Mouse (Mus musculus) kidney, embryonic 16.5 days (tissue): ENCODE measurements around the gene Npw. TPM values are rescaled to one million over a fixed set of nuclear protein-coding genes. Genes with fewer than 3 reads are reported as not detected.

Source experiments
- ATAC-seq: fragments of 200-750 bp; cut with Nextera tagmentation; 2 replicates; pipeline ENCODE4 v1.8.0; 2017; ENCODE audit warnings: moderate TSS enrichment; ENCODE audit not compliant: low FRiP score, low TSS enrichment
- H3K27ac ChIP-seq: fragments of 300-500 bp; sonication (generic); 2 replicates; pipeline ENCODE4 v1.5.1; 2014; ENCODE audit warnings: low read length
- H3K27me3 ChIP-seq: fragments of 300-500 bp; sonication (generic); 2 replicates; pipeline ENCODE4 v1.6.1; 2014; ENCODE audit warnings: low read length, control low read depth, mixed read lengths; ENCODE audit not compliant: insufficient read depth
- H3K36me3 ChIP-seq: fragments of 300-500 bp; sonication (generic); 2 replicates; pipeline ENCODE4 v1.6.1; 2014; ENCODE audit warnings: low read length, control low read depth, mixed read lengths; ENCODE audit not compliant: insufficient read depth
- H3K4me1 ChIP-seq: fragments of 300-500 bp; sonication (generic); 2 replicates; pipeline ENCODE4 v1.6.1; 2014; ENCODE audit warnings: low read length, control low read depth, mixed read lengths; ENCODE audit not compliant: insufficient read depth
- H3K4me2 ChIP-seq: fragments of 300-500 bp; sonication (generic); replicated peaks from 2 replicates; pipeline ENCODE4 v1.6.1; 2014; ENCODE audit warnings: low read depth, low read length
- H3K4me3 ChIP-seq: fragments of 300-500 bp; sonication (generic); 2 replicates; pipeline ENCODE4 v1.5.1; 2014; ENCODE audit warnings: mild to moderate bottlenecking, low read length
- H3K9ac ChIP-seq: fragments of 300-500 bp; sonication (generic); replicated peaks from 2 replicates; pipeline ENCODE4 v1.6.1; 2014; ENCODE audit warnings: low read length
- H3K9me3 ChIP-seq: fragments of 300-500 bp; sonication (generic); 2 replicates; pipeline ENCODE4 v1.6.1; 2016; ENCODE audit warnings: low read length, control low read depth
- WGBS: fragments of 180-500 bp; shearing (Covaris S2); extraction: QIAGEN DNeasy Blood & Tissue Kit; methylation state at CpG from one replicate; pipeline ENCODE4 v1.1.7; 2014; 5-methylcytosine and 5-hydroxymethylcytosine counted together
- polyA plus RNA-seq: library from polyadenylated mRNA; unstranded; fragments of >200 nt; fragmentation: Nextera tagmentation; extraction: Ambion mirVana; gene quantifications from 2 replicates; pipeline ENCODE4 v1.2.1, GENCODE M21; 2015

Npw gene
- polyA plus RNA-seq, 1 experiment from 2014 or later = not detected

DNA sequence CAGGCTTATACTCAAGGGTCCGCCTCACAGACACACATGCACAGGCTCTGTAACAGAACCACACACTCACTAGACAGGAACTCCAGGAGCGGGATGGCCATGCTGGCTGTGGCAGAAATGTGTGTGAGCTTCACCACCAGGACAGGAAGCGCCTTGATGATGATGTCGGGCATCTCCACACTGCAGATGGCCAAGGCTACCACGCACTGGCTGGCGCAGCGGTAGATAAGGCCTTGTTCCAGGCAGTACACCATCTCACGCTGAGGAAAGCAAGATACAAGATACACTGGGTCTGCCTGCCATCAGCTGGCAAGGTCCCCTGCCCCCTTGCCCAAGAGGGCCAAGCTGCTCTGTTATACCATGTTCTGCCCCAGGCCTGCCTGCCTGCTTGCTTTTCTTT, 49.4 kb downstream of the Npw start:
- H3K9me3 ChIP-seq = no peaks in the 10 kb centered on the region
- H3K9ac ChIP-seq = no peak overlapping the region
- no peak overlapping the region for H3K4me3 ChIP-seq
- H3K4me1 ChIP-seq = no peaks in the 10 kb centered on the region
- 95% methylated on average over 8 of the region's 8 CpGs for WGBS
- H3K27me3 ChIP-seq = no peaks in the 10 kb centered on the region
- no peak overlapping the region for H3K4me2 ChIP-seq
- peaks cover 46% of the 10 kb centered on the region for H3K36me3 ChIP-seq
- H3K27ac ChIP-seq = no peak overlapping the region
- ATAC-seq = no peak

GRCm38 (mm10) chr17:24608370-24608769, 49.9 kb downstream of the Npw start:
- Histone ChIP-seq H3K9ac (no peak overlapping the region), H3K27me3 (no peaks in the 10 kb centered on the region), H3K27ac (no peak overlapping the region), H3K4me3 (no peak overlapping the region), H3K4me2 (no peak overlapping the region), H3K9me3 (no peaks in the 10 kb centered on the region), H3K36me3 (peaks cover 42% of the 10 kb centered on the region), H3K4me1 (no peaks in the 10 kb centered on the region)
- 95% methylated on average over 4 of the region's 4 CpGs for WGBS
- no peak for ATAC-seq

Other genes starting within 250 kb of the Npw start
- 300 and 327 TPM in 2 replicates for gene Rnps1, start 243.9 kb downstream of the Npw start, polyA plus RNA-seq
- 141 and 143 TPM in 2 replicates for gene Eci1, start 231.8 kb downstream of the Npw start, polyA plus RNA-seq
- 3.2 and 5.5 TPM in 2 replicates for gene Dnase1l2, start 215.4 kb downstream of the Npw start, polyA plus RNA-seq
- gene E4f1, start 188.1 kb downstream of the Npw start, polyA plus RNA-seq = 38.1 TPM in 2 replicates
- 55.5 and 55.6 TPM in 2 replicates for gene Pgp, start 188.1 kb downstream of the Npw start, polyA plus RNA-seq
- 0.42 and 1.6 TPM in 2 replicates for gene Bricd5, start 184.6 kb downstream of the Npw start, polyA plus RNA-seq
- gene Mlst8, start 179.4 kb downstream of the Npw start, polyA plus RNA-seq = 39.3 and 40.2 TPM in 2 replicates
- 1.5 and 2.2 TPM in 2 replicates for gene Caskin1, start 169.9 kb downstream of the Npw start, polyA plus RNA-seq
- gene Traf7, start 130.5 kb downstream of the Npw start, polyA plus RNA-seq = 102 and 113 TPM in 2 replicates
- gene Rab26, start 124.2 kb downstream of the Npw start, polyA plus RNA-seq = 2.8 and 3.0 TPM in 2 replicates
- gene Pkd1, start 108.6 kb downstream of the Npw start, polyA plus RNA-seq = 22.5 and 24.3 TPM in 2 replicates
- gene Tsc2, start 25.8 kb downstream of the Npw start, polyA plus RNA-seq = 72.8 and 77.0 TPM in 2 replicates
- gene Nthl1, start 25.8 kb downstream of the Npw start, polyA plus RNA-seq = 23.1 TPM in 2 replicates
- 116 and 120 TPM in 2 replicates for gene Slc9a3r2, start 8.1 kb downstream of the Npw start, polyA plus RNA-seq
- gene Zfp598, start 11.2 kb upstream of the Npw start, polyA plus RNA-seq = 19.7 and 22.7 TPM in 2 replicates
- gene Syngr3, start 31.5 kb upstream of the Npw start, polyA plus RNA-seq = 2.3 and 2.9 TPM in 2 replicates
- gene Gfer, start 37.7 kb upstream of the Npw start, polyA plus RNA-seq = 44.4 and 45.3 TPM in 2 replicates
- 1.9 and 2.7 TPM in 2 replicates for gene Noxo1, start 37.8 kb upstream of the Npw start, polyA plus RNA-seq
- 92.1 and 107 TPM in 2 replicates for gene Tbl3, start 49.2 kb upstream of the Npw start, polyA plus RNA-seq
- 0.26 TPM in 1 of 2 replicates, not detected in the other for gene Rnf151, start 59.6 kb upstream of the Npw start, polyA plus RNA-seq
- 1,489 and 1,547 TPM in 2 replicates for gene Rps2, start 59.7 kb upstream of the Npw start, polyA plus RNA-seq
- 258 and 262 TPM in 2 replicates for gene Ndufb10, start 66.0 kb upstream of the Npw start, polyA plus RNA-seq
- gene Rpl3l, start 69.4 kb upstream of the Npw start, polyA plus RNA-seq = 0.15 TPM in 1 of 2 replicates, not detected in the other
- 33.3 and 33.8 TPM in 2 replicates for gene Msrb1, start 78.2 kb upstream of the Npw start, polyA plus RNA-seq
- 23.0 and 27.6 TPM in 2 replicates for gene Hs3st6, start 94.5 kb upstream of the Npw start, polyA plus RNA-seq
- gene Meiob, start 145.8 kb upstream of the Npw start, polyA plus RNA-seq = 0.11 TPM in 1 of 2 replicates, not detected in the other
- 63.4 and 75.6 TPM in 2 replicates for gene Hagh, start 181.7 kb upstream of the Npw start, polyA plus RNA-seq
- 50.7 and 52.1 TPM in 2 replicates for gene Fahd1, start 191.9 kb upstream of the Npw start, polyA plus RNA-seq
- gene Igfals, start 207.5 kb upstream of the Npw start, polyA plus RNA-seq = 3.0 and 3.1 TPM in 2 replicates
- gene Nubp2, start 227.9 kb upstream of the Npw start, polyA plus RNA-seq = 63.3 and 67.1 TPM in 2 replicates
- gene Spsb3, start 228.2 kb upstream of the Npw start, polyA plus RNA-seq = 46.2 and 50.4 TPM in 2 replicates
- gene Eme2, start 236.6 kb upstream of the Npw start, polyA plus RNA-seq = 36.5 and 38.5 TPM in 2 replicates
- 102 TPM in 2 replicates for gene Mrps34, start 236.7 kb upstream of the Npw start, polyA plus RNA-seq
- 78.1 and 86.1 TPM in 2 replicates for gene Nme3, start 238.0 kb upstream of the Npw start, polyA plus RNA-seq